Mouse (Mus musculus): ENCODE measurements around the gene Hs2st1. TPM values are rescaled to one million over a fixed set of nuclear protein-coding genes. Genes with fewer than 3 reads are reported as not detected.

The Hs2st1 gene
- polyA plus RNA-seq, 1 experiment from 2014 or later, result 12.7 TPM

DNA sequence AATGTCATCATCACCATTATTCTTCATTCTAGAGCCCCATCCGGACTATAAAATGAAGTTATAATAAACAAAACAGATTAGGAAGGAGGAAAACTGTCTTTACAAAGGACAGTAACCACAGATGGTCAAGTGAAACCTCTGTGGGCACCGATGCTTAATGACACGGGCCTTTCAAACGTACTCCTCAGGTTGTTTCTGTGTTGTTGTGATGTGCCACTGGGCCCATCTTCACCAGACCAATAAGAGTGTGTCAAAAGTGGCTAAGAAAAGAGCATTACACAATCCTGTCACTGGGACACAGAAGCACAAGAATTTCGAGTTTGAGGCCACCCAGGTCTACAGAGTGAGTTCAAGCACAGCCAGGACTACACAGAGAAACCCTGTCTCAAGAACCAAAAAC lies 95.3 kb downstream of the Hs2st1 start:
- H3K9me3 ChIP-seq, result no peaks in the 10 kb centered on the region
- H3K4me3 ChIP-seq, result no peak overlapping the region
- WGBS, result 86% methylated on average over 5 of the region's 5 CpGs
- DNase-seq (ENCODE audit: low spot score), result no peak
- no peaks in the 10 kb centered on the region for H3K36me3 ChIP-seq (replicated peaks)
- H3K4me1 ChIP-seq, result peaks cover 11% of the 10 kb centered on the region
- H3K27me3 ChIP-seq (replicated peaks; ENCODE audit: low read depth, poor library complexity, severe bottlenecking), result no peaks in the 10 kb centered on the region
- H3K27ac ChIP-seq (replicated peaks), result no peak overlapping the region

DNA sequence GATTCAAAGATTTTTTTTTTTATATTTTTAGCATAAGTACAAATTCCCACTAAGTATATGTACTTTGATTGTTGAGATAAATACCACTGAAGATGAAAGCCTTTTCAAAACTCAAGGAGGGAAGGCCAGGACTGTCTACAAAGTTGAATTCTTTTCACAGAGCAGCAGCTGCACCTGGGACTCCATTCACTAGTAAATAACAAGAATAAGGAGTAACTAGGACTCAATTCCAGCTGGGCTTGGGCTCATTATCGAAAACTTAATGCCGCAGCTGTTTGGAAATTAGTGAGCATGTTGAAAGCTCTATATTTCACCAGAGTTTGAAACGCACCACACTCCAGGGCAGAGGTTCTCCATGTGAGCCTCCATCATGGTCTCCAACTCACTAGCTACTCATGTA lies 98.0 kb downstream of the Hs2st1 start:
- Histone ChIP-seq H3K4me1 (peaks cover 3% of the 10 kb centered on the region; the same call in 1 of the 2 replicates), H3K4me3 (no peak overlapping the region), H3K36me3 (replicated peaks) (no peaks in the 10 kb centered on the region), H3K27me3 (replicated peaks; ENCODE audit: low read depth, poor library complexity, severe bottlenecking) (no peaks in the 10 kb centered on the region), H3K27ac (replicated peaks) (no peak overlapping the region), H3K9me3 (no peaks in the 10 kb centered on the region)
- WGBS, result 79% methylated on average over 3 of the region's 3 CpGs
- no peak for DNase-seq (ENCODE audit: low spot score)

DNA sequence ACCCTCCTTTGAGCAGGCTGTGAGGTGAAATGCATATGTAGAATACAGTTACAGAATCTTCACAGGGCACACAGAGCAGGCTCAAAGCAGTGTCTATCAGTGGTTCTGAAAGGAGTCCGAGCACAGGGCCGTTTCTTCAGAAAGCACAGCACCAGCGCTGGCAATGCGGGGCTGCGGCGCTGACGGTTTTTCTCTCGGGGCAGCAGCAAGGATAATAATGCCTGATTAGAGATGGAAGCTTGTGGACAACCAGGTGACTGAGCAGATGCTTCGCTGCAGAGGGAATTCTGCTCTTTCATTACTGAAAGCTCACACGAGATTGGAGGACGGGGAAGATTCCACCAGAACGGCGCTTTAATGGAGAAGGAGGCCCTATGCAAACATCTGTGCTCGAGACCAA lies 99.1 kb downstream of the Hs2st1 start:
- Histone ChIP-seq H3K9me3 (no peaks in the 10 kb centered on the region), H3K36me3 (replicated peaks) (no peaks in the 10 kb centered on the region), H3K4me1 (peaks cover 3% of the 10 kb centered on the region; the same call in 1 of the 2 replicates), H3K27ac (replicated peaks) (no peak overlapping the region; the same call in 1 of the 2 replicates), H3K4me3 (no peak overlapping the region), H3K27me3 (replicated peaks; ENCODE audit: low read depth, poor library complexity, severe bottlenecking) (no peaks in the 10 kb centered on the region)
- DNase-seq (ENCODE audit: low spot score), result no peak
- 76% methylated on average over 14 of the region's 14 CpGs for WGBS

DNA sequence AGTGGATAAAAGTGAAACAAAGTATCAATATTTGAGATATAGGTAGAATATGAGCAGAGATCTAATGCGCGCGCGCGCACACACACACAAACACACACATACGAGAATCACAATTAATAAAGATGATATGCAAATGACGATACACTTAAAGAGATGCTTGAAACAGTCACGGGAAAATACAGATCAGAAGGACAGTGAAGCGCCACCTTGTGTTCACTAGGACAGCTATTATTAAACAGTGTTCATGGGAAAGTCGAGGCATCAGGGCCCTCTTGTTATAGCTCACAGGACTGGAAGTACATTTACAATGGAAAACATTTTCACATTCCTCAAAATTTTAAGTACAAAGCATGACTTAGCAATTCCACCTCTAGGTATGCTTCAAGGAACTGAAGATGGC lies 102.5 kb downstream of the Hs2st1 start:
- 77% methylated on average over 10 of the region's 10 CpGs for WGBS
- Histone ChIP-seq H3K9me3 (no peaks in the 10 kb centered on the region), H3K4me1 (peaks cover 3% of the 10 kb centered on the region; the same call in 1 of the 2 replicates), H3K36me3 (replicated peaks) (peaks cover 19% of the 10 kb centered on the region), H3K27ac (replicated peaks) (no peak overlapping the region), H3K27me3 (replicated peaks; ENCODE audit: low read depth, poor library complexity, severe bottlenecking) (no peaks in the 10 kb centered on the region), H3K4me3 (no peak overlapping the region)
- no peak for DNase-seq (ENCODE audit: low spot score)

DNA sequence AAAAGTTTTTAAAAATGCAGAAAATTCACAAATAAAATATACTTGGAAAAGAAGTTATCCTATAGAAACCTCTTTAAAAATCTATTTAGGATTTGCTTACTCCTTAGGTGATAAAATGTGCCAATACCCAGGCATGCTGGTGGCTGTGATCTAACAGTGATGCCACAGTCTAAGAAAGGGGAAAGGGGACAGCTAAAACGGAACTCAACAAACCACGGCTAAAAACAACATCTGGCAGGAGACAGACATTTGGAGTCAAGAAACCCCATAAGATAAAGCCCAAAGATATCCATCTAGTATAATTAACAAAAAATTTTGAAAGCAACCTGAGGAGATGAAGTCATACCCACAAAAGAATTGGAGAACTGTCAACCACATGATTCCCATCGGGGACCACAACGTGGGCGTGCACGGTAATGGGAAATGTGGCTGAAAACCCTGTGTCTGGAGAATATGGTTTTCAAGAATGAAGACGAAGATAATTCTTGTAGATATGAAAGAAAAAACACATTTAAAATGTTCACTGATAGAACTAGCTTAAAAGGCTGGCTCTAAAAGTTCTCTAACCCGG lies 103.8 kb downstream of the Hs2st1 start:
- Histone ChIP-seq H3K4me1 (peaks cover 3% of the 10 kb centered on the region; the same call in 1 of the 2 replicates), H3K27me3 (replicated peaks; ENCODE audit: low read depth, poor library complexity, severe bottlenecking) (no peaks in the 10 kb centered on the region), H3K36me3 (replicated peaks) (peaks cover 25% of the 10 kb centered on the region), H3K27ac (replicated peaks) (no peak overlapping the region), H3K9me3 (no peaks in the 10 kb centered on the region), H3K4me3 (no peak overlapping the region)
- 94% methylated on average over 8 of the region's 8 CpGs for WGBS
- no peak for DNase-seq (ENCODE audit: low spot score)

DNA sequence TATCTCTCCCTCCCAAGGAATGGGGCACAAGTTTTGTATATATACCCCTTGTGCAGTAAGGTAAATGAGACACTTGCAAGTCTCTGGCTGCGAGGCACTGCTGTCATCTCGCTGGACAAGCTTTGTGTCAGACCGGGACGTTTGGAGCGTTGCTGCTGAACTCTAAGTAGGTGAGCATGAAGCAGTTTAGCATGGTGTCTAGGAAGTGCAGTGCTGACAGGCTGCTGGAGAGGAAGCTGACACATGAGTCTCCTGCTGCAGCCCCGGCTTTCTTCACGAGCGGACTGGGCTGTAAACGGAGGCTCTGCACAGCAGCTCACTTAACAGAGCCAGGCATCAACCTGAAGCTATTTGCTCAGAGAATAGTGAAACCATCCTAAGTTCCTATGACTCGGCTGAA lies 107.3 kb downstream of the Hs2st1 start:
- Histone ChIP-seq H3K9me3 (no peaks in the 10 kb centered on the region), H3K4me3 (no peak overlapping the region), H3K36me3 (replicated peaks) (peaks cover 39% of the 10 kb centered on the region), H3K4me1 (no peaks in the 10 kb centered on the region), H3K27ac (replicated peaks) (no peak overlapping the region), H3K27me3 (replicated peaks; ENCODE audit: low read depth, poor library complexity, severe bottlenecking) (no peaks in the 10 kb centered on the region)
- WGBS, result 92% methylated on average over 10 of the region's 10 CpGs
- no peak for DNase-seq (ENCODE audit: low spot score)

GRCm38 (mm10) chr3:144460183-144460788 lies 109.7 kb downstream of the Hs2st1 start:
- Histone ChIP-seq H3K4me1 (0 out of 2 replicates have a peak, but pooled peaks cover 2% of the 10 kb centered on the region), H3K4me3 (no peak overlapping the region), H3K27me3 (replicated peaks; ENCODE audit: low read depth, poor library complexity, severe bottlenecking) (no peaks in the 10 kb centered on the region), H3K27ac (replicated peaks) (no peak overlapping the region), H3K36me3 (replicated peaks) (peaks cover 39% of the 10 kb centered on the region), H3K9me3 (no peaks in the 10 kb centered on the region)
- no peak for DNase-seq (ENCODE audit: low spot score)
- 86% methylated on average over 5 of the region's 5 CpGs for WGBS

DNA sequence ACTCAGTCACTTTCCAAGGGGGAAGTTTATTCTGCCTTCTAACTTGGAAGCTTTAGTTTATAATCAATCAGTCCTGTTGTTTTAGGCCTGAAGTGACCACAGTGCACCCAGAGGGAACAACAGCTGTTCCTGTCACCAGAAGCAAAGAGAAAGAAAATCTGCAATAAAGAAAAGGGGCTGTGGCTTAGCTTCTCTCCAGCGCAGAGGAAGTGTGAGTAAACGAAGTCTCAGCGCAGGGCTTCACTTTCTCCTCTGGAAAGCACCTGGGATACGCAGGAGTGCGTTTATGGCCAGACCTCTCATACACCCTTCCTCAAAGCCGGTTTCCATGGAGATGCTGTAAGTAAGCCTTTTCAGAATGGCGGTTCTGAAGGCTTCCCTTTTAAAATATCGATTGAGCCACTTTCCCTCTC lies 110.7 kb downstream of the Hs2st1 start:
- H3K36me3 ChIP-seq (replicated peaks), result peaks cover 37% of the 10 kb centered on the region
- H3K4me1 ChIP-seq, result 0 out of 2 replicates have a peak, but pooled peaks cover 2% of the 10 kb centered on the region
- no peak for DNase-seq (ENCODE audit: low spot score)
- no peak overlapping the region for H3K4me3 ChIP-seq
- no peak overlapping the region for H3K27ac ChIP-seq (replicated peaks)
- H3K9me3 ChIP-seq, result no peaks in the 10 kb centered on the region
- H3K27me3 ChIP-seq (replicated peaks; ENCODE audit: low read depth, poor library complexity, severe bottlenecking), result no peaks in the 10 kb centered on the region
- 88% methylated on average over 8 of the region's 8 CpGs for WGBS

DNA sequence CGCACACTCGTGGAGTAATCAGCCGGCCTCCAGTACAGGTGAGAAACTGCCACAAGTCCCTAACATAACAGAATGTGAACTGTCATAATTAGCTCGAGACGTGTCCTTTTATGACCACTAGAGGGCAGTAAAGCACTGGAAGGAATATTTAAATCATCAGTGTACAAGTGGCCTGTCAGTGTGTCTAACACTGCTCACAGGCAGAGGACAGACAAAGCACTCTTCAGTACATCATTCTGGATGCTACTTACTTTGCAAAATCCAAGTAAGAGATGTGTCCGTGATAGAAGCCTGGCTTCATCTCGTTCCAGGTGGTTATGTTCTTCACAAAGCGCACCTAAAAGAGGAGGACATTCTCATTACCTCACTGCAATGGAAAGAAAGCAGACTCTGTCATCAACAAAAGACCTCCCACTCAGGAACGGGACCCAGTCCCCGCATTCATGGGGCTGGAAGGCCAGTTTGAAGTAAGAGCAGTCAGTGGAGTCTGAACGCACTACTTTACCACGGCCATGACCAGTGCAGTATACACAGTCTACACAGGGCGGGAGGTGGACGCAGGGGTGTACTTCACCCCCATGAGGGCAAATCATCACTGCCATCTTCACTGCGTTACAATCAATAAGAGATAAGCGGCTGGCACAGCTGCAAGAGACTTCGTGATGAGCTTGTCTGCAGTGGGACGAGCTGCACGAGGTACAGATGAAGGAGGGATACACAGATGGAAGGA lies 116.1 kb downstream of the Hs2st1 start:
- DNase-seq (ENCODE audit: low spot score), result peak; percentile 33
- Histone ChIP-seq H3K4me3 (no peak overlapping the region), H3K27me3 (replicated peaks; ENCODE audit: low read depth, poor library complexity, severe bottlenecking) (no peaks in the 10 kb centered on the region), H3K36me3 (replicated peaks) (peaks cover 24% of the 10 kb centered on the region), H3K4me1 (0 out of 2 replicates have a peak, but pooled peaks cover 2% of the 10 kb centered on the region), H3K27ac (replicated peaks) (no peak overlapping the region), H3K9me3 (no peaks in the 10 kb centered on the region)
- WGBS, result 74% methylated on average over 19 of the region's 19 CpGs

DNA sequence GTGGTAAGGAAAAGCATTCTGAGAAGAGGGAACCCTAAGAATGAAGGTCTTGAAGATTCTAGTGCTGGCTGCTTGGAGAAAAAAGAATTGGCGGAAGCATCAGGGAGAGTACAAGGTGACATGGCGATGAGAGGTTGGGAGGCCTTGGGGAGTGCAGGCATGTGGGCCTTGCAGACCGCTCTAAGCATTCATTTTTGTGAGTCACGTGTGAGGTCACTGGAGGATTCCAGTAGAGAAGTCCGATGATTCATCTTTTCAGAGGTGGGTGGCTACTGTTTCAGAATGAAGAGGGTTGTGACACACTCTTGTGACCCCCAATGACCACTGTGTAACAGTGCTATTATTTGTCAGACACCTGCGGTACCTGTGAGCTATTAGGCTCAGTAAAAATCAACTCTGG lies 121.0 kb downstream of the Hs2st1 start:
- peaks cover 54% of the 10 kb centered on the region for H3K36me3 ChIP-seq (replicated peaks)
- no peaks in the 10 kb centered on the region for H3K9me3 ChIP-seq
- H3K27me3 ChIP-seq (replicated peaks; ENCODE audit: low read depth, poor library complexity, severe bottlenecking), result no peaks in the 10 kb centered on the region
- 95% methylated on average over 6 of the region's 6 CpGs for WGBS
- H3K27ac ChIP-seq (replicated peaks), result no peak overlapping the region
- H3K4me1 ChIP-seq, result no peaks in the 10 kb centered on the region
- no peak for DNase-seq (ENCODE audit: low spot score)
- no peak overlapping the region for H3K4me3 ChIP-seq

- no peaks in the 10 kb centered on the region for H3K4me1 ChIP-seq
- H3K27ac ChIP-seq (replicated peaks), result no peak overlapping the region
- 90% methylated on average over 9 of the region's 9 CpGs for WGBS
- peaks cover 54% of the 10 kb centered on the region for H3K36me3 ChIP-seq (replicated peaks)
- DNase-seq (ENCODE audit: low spot score), result no peak
- H3K9me3 ChIP-seq, result no peaks in the 10 kb centered on the region
- H3K4me3 ChIP-seq, result no peak overlapping the region
- no peaks in the 10 kb centered on the region for H3K27me3 ChIP-seq (replicated peaks; ENCODE audit: low read depth, poor library complexity, severe bottlenecking)
Measured at GRCm38 (mm10) chr3:144447917-144448316, 122.1 kb downstream of the Hs2st1 start.

GRCm38 (mm10) chr3:144446081-144446634 lies 123.8 kb downstream of the Hs2st1 start:
- Histone ChIP-seq H3K9me3 (no peaks in the 10 kb centered on the region), H3K4me3 (no peak overlapping the region), H3K27ac (replicated peaks) (no peak overlapping the region), H3K27me3 (replicated peaks; ENCODE audit: low read depth, poor library complexity, severe bottlenecking) (no peaks in the 10 kb centered on the region), H3K4me1 (no peaks in the 10 kb centered on the region), H3K36me3 (replicated peaks) (peaks cover 48% of the 10 kb centered on the region)
- DNase-seq (ENCODE audit: low spot score), result no peak
- WGBS, result 90% methylated on average over 14 of the region's 14 CpGs
